Mouse (Mus musculus) cerebellum, postnatal 4 days (tissue): ENCODE measurements at regions not wholly inside any gene's neighbourhood (a gene's known extent, or its start where the extent isn't known, plus 50 kb on each side); places are given as distances from the start of the nearest gene placed in this dataset.
"Not testable (repeated sequence)": the region's sequence is repeated elsewhere in the genome, so short reads cannot be mapped to it uniquely, and the experiment has no call there.

Source experiments
- DNase-seq, 2 experiments: peaks; one replicate each; pipeline ENCODE4 v3.0.0; 2022; ENCODE audit warnings: low spot score in 2 of 2, mixed read lengths in 1 of 2

DNA sequence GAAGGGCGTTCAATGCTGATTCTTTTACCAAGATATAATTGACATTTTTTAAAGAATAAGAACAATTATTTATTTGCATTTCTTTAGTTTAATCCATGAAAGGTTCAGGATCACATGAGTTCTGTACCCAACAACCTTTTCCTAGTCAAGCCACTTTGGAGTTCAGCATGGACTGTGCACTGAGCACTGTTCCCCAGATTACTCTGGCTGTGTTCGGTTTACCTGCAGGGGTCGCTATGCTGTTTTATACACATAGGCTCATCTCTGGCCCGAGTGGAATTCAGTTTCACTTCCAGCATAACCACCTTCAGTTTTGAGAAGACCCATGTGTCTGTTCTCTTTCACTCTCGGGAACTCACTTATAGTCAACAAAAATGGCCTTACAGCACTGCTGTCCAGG, 93.5 kb upstream of the Smarcad1 start:
- DNase-seq: not testable (repeated sequence)

DNA sequence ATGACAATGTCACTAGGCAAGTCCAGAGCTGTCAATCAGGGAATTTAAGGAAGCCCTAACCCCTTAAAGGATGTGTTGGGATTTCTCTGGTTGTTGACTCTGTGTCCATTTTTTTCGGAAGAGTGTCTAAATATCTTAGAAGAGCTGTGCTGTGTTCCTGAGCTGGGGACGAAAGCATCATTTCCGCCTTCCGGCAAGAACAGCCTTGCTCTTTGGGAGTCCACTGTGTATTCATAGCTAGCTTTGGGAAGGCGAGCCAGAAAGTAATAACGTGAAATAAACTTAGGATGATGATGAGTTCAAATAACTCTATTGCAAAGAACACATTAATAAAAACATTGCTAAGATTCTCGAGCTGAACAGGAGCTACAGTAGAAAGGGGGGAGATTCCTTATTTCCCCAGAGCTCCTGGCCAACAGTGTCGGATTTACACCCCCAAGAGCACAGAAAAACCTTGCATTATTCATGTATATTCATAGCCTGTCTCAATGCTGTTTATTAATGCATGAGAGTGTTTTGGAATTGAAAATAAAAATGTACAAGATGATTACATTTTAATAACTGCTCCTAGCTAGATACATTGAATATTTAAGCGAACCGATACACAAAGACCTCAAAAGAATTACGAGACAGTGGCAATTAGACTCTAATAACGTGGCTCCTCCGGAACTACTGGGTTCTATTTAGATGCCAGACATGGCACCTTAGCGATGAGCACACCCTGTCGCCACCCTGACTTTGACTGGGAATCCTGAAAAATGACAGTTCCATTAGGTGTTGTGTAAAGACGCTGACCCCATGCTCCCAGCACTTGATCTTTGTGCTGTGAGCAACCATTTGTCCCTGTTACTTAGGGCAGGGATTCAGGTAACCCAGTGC, 80.5 kb upstream of the Smarcad1 start:
- DNase-seq: no peak

DNA sequence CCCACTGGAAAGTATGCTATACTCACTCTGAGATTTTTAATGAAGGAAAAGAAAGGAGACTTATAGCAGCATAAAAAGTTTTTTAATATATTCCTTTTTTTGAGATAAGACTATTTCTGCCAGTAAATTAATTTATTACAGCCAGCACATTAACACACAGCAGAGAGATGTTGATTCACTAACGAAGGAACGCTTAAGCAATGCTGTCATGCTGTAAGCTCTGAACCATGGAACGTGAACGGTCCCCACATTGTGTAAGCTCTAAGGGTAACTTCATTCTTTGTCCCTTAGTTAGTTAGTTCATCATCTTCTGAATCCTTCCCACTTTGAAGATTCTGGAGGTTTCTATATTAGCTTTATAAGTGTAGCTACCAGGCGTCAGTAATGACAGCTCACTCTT, 79.8 kb upstream of the Smarcad1 start:
- DNase-seq: no peak

DNA sequence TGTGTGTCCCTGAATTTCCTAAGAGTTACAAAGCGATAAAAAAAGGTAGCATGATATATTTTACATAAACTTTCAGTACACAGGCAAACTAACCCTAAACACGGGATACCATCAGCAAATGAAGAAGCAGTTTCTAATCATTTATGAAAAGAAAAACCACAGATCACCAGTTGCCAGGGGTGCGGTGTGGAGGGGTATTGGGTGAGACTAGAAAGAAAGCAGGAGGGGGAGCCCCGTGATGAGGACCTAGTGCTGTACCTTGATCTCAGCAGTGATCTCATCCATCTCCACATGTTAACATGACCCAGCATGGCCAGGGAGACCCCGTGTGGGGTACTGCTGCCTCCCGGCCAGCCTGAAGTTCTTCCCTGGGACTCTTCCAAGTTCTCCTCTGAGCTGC, 77.7 kb upstream of the Smarcad1 start:
- no peak for DNase-seq

DNA sequence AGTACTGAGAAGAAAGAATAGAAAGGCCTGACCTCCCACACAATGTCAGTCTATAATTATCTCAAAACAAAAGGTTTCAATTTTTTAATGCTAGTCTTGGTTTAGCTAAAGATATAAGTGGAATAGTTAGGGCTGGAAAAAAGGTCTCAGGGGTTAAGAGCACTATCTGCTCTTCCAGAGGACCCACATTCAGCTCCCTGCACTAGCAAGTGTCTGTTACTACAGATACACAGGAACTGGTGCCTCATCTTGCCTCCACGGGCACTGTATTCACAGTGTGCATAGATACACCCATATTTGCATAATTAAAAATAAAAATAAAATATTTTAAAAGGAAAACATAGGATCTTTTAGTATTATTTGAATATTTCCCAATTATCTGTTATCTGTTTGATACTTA, 77.2 kb upstream of the Smarcad1 start:
- DNase-seq: no peak

DNA sequence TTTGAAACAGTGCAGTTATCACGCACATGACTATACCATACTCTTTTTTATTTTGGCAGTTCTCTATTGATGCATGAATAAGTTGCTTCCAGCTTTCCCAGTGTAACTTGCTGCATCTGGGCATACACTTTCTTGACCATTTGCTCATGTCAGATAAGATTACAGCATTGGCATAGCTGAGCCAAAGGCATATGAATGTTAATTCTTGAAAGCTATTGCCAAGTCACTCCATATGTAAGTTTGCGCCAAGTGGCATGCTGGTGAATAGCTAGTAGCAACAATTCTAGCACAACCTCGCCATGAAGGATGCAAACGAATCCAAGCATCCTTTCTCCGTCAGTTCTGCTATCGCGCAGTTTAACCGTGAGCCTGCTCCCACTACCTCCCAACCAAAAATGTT, 72.2 kb upstream of the Smarcad1 start:
- no peak for DNase-seq

DNA sequence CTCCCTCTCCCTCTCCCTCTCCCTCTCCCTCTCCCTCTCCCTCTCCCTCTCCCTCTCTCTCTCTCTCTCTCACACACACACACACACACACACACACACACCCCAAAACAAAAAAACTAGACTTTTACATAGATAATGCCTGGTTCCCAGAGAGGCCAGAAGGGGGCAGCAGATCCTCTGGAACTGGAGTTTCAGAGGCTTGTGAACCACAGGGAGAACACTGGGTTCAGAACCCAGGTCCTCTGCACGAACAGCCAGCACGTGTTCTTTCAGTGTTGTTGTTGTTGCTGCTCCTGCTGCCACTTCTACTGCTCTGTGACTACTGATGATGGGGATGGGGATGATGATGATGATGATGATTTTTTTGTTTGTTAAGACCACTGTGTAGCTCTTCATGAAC, 68.4 kb upstream of the Smarcad1 start:
- peak in 1 of 2 experiments; percentile 12 for DNase-seq

DNA sequence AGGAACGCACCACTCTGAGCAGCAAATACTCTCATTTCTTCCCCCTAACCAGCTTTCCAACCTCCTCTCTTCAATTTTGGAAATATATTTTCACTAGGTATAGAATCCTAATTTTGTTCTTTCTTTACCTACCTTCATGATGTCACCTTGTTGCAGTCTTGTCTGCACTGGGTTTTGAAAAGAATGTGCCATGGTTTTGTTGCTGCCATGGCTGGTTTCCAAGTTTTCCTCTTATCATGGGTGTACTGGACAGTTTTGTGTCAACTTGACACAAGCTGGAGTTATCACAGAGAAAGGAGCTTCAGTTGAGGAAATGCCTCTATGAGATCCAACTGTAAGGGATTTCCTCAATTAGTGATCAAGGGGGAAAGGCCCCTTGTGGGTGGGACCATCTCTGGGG, 67.9 kb upstream of the Smarcad1 start:
- not testable (repeated sequence) for DNase-seq

DNA sequence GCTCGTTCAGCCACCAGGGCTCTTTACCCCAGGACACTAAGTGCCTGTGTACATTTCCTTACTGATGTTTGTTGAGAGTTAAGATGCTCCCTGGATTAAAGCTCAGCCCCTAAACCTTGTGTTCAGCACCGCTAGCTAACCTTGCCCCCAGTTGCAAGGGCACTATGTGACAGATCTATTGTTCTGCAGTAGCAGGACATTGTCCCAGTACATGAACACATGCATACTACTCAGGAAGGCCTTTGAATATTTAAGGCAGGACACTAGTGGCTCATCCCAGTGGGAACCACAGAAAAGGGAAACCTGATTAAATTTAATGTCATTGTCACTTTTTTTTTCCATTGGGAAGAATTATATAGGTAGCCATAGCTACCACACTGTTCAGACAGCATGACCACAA, 60.3 kb upstream of the Smarcad1 start:
- no peak for DNase-seq
